Mouse (Mus musculus) olfactory bulb, adult 2 months (tissue): ENCODE data around the gene Lrp6.

Experiments used
- CTCF ChIP-seq: fragments of 200-500 bp; IDR thresholded peaks from 2 replicates; pipeline ENCODE4 v1.5.1; 2012; ENCODE audit warnings: low read depth, mild to moderate bottlenecking, low read length, moderate library complexity; ENCODE audit not compliant: insufficient read depth
- POLR2A ChIP-seq: fragments of 200-500 bp; IDR thresholded peaks from 2 replicates; pipeline ENCODE4 v1.6.1; 2012; ENCODE audit warnings: mild to moderate bottlenecking, low read depth, low read length, moderate library complexity; ENCODE audit not compliant: insufficient read depth

GRCm38 (mm10) chr6:134610380-134610779 lies 43.6 kb upstream of the Lrp6 start:
- TF ChIP-seq POLR2A (no peak), CTCF (no peak)
